Mouse (Mus musculus): ENCODE data around the gene Gm5901. TPM values are rescaled to one million over a fixed set of nuclear protein-coding genes. Genes with fewer than 3 reads are reported as not detected.
A peak's percentile ranks its signal among the peaks of the same experiment; 100 is the strongest.
"Not testable (repeated sequence)": the region's sequence is repeated elsewhere in the genome, so short reads cannot be mapped to it uniquely, and the experiment has no call there.

Gene Gm5901
- total and polyA plus RNA-seq, 3 experiments = 0.12 TPM; not detected in 2

GRCm38 (mm10) chr7:105411874-105412632, 37.2 kb downstream of the Gm5901 start:
- H3K4me1 ChIP-seq (ENCODE audit: control insufficient read depth, insufficient read depth, low read length); H3K9ac ChIP-seq (ENCODE audit: low read depth, low read length); H3K27ac ChIP-seq; H3K27me3 ChIP-seq (ENCODE audit: control insufficient read depth, insufficient read depth, low read length); H3K36me3 ChIP-seq (ENCODE audit: control insufficient read depth, insufficient read depth, low read length); H3K79me2 ChIP-seq (replicated peaks; ENCODE audit: control insufficient read depth, insufficient read depth, low read length); H3K4me3 ChIP-seq: not testable (repeated sequence)
- TF ChIP-seq EP300 (IDR thresholded peaks at IDR 0.05; ENCODE audit: insufficient read depth, low read depth, low read length) (0 out of 2 replicates have a peak, but pooled peaks have one; percentile 32), CTCF (IDR thresholded peaks at IDR 0.05) (peak; percentile 96)
- WGBS = 45% methylated on average over 8 of the region's 8 CpGs
- peak; percentile 58 to 87 for DNase-seq
- intact Hi-C loops (cut with DNase I) = loop anchor here (1.0 to 10.0 kb wide), 4 partner anchors 66 to 240 kb away; partner anchors contain the start of gene Hpx

GRCm38 (mm10) chr7:105414385-105414784, 39.5 kb downstream of the Gm5901 start:
- TF ChIP-seq POLR2A (IDR thresholded peaks at IDR 0.05; ENCODE audit: insufficient read depth, low read depth, low read length) (no peak), EP300 (IDR thresholded peaks at IDR 0.05; ENCODE audit: insufficient read depth, low read depth, low read length) (no peak), CTCF (IDR thresholded peaks at IDR 0.05) (no peak)
- Histone ChIP-seq H3K36me3 (ENCODE audit: control insufficient read depth, insufficient read depth, low read length) (no peaks in the 10 kb centered on the region), H3K4me1 (ENCODE audit: control insufficient read depth, insufficient read depth, low read length) (no peaks in the 10 kb centered on the region), H3K27me3 (ENCODE audit: control insufficient read depth, insufficient read depth, low read length) (no peaks in the 10 kb centered on the region), H3K79me2 (replicated peaks; ENCODE audit: control insufficient read depth, insufficient read depth, low read length) (no peaks in the 10 kb centered on the region), H3K27ac (no peak overlapping the region), H3K9ac (ENCODE audit: low read depth, low read length) (no peak overlapping the region), H3K4me3 (no peak overlapping the region)
- intact Hi-C loops (cut with DNase I) = loop anchor here (5.0 to 10.0 kb wide), 2 partner anchors 190 to 242 kb away; partner anchors contain the start of gene Hpx
- DNase-seq = no peak
- 66% methylated on average over 6 of the region's 6 CpGs for WGBS

GRCm38 (mm10) chr7:105416529-105416928, 41.7 kb downstream of the Gm5901 start:
- TF ChIP-seq POLR2A (IDR thresholded peaks at IDR 0.05; ENCODE audit: insufficient read depth, low read depth, low read length) = no peak
- no peak for TF ChIP-seq EP300 (IDR thresholded peaks at IDR 0.05; ENCODE audit: insufficient read depth, low read depth, low read length)
- no peak for TF ChIP-seq CTCF (IDR thresholded peaks at IDR 0.05)
- Histone ChIP-seq H3K9ac (ENCODE audit: low read depth, low read length) (no peak overlapping the region), H3K4me3 (no peak overlapping the region), H3K4me1 (ENCODE audit: control insufficient read depth, insufficient read depth, low read length) (no peaks in the 10 kb centered on the region), H3K27ac (no peak overlapping the region), H3K36me3 (ENCODE audit: control insufficient read depth, insufficient read depth, low read length) (no peaks in the 10 kb centered on the region), H3K79me2 (replicated peaks; ENCODE audit: control insufficient read depth, insufficient read depth, low read length) (no peaks in the 10 kb centered on the region), H3K27me3 (ENCODE audit: control insufficient read depth, insufficient read depth, low read length) (no peaks in the 10 kb centered on the region)
- WGBS = 89% methylated on average over 7 of the region's 7 CpGs
- no peak for DNase-seq
- intact Hi-C loops (cut with DNase I) = loop anchor here (10.0 kb wide), 1 partner anchor 188 kb away; the partner anchor contains the start of gene Hpx

- Histone ChIP-seq H3K36me3 (ENCODE audit: control insufficient read depth, insufficient read depth, low read length) (no peaks in the 10 kb centered on the region), H3K79me2 (replicated peaks; ENCODE audit: control insufficient read depth, insufficient read depth, low read length) (no peaks in the 10 kb centered on the region), H3K4me1 (ENCODE audit: control insufficient read depth, insufficient read depth, low read length) (no peaks in the 10 kb centered on the region), H3K27ac (no peak overlapping the region), H3K27me3 (ENCODE audit: control insufficient read depth, insufficient read depth, low read length) (no peaks in the 10 kb centered on the region), H3K4me3 (no peak overlapping the region), H3K9ac (ENCODE audit: low read depth, low read length) (no peak overlapping the region)
- TF ChIP-seq POLR2A (IDR thresholded peaks at IDR 0.05; ENCODE audit: insufficient read depth, low read depth, low read length) (no peak), EP300 (IDR thresholded peaks at IDR 0.05; ENCODE audit: insufficient read depth, low read depth, low read length) (no peak), CTCF (IDR thresholded peaks at IDR 0.05) (no peak)
- no peak for DNase-seq
- 79% methylated on average over 5 of the region's 5 CpGs for WGBS
- intact Hi-C loops (cut with DNase I) = loop anchor here (10.0 kb wide), 1 partner anchor 187 kb away; the partner anchor contains the start of gene Hpx
Observed at GRCm38 (mm10) chr7:105418106-105418505, 43.3 kb downstream of the Gm5901 start.

- no peak overlapping the region for H3K9ac ChIP-seq (ENCODE audit: low read depth, low read length)
- H3K27ac ChIP-seq = no peak overlapping the region
- no peak for TF ChIP-seq EP300 (IDR thresholded peaks at IDR 0.05; ENCODE audit: insufficient read depth, low read depth, low read length)
- no peak for TF ChIP-seq POLR2A (IDR thresholded peaks at IDR 0.05; ENCODE audit: insufficient read depth, low read depth, low read length)
- no peak for TF ChIP-seq CTCF (IDR thresholded peaks at IDR 0.05)
- intact Hi-C loops (cut with DNase I) = no loop called here
- no peaks in the 10 kb centered on the region for H3K4me1 ChIP-seq (ENCODE audit: control insufficient read depth, insufficient read depth, low read length)
- no peaks in the 10 kb centered on the region for H3K36me3 ChIP-seq (ENCODE audit: control insufficient read depth, insufficient read depth, low read length)
- 34% methylated on average over 2 of the region's 2 CpGs for whole genome bisulfite sequencing
- no peak overlapping the region for H3K4me3 ChIP-seq
- H3K79me2 ChIP-seq (replicated peaks; ENCODE audit: control insufficient read depth, insufficient read depth, low read length) = no peaks in the 10 kb centered on the region
- no peak for DNase-seq
- H3K27me3 ChIP-seq (ENCODE audit: control insufficient read depth, insufficient read depth, low read length) = peaks cover 9% of the 10 kb centered on the region
Observed at GRCm38 (mm10) chr7:105420903-105421302, 46.1 kb downstream of the Gm5901 start.

- intact Hi-C loops (cut with DNase I) = no loop called here
- TF ChIP-seq CTCF (IDR thresholded peaks at IDR 0.05) = no peak
- no peak for TF ChIP-seq EP300 (IDR thresholded peaks at IDR 0.05; ENCODE audit: insufficient read depth, low read depth, low read length)
- no peak for TF ChIP-seq POLR2A (IDR thresholded peaks at IDR 0.05; ENCODE audit: insufficient read depth, low read depth, low read length)
- WGBS = 23% methylated on average over 5 of the region's 5 CpGs
- Histone ChIP-seq H3K4me3 (no peak overlapping the region), H3K36me3 (ENCODE audit: control insufficient read depth, insufficient read depth, low read length) (no peaks in the 10 kb centered on the region), H3K79me2 (replicated peaks; ENCODE audit: control insufficient read depth, insufficient read depth, low read length) (no peaks in the 10 kb centered on the region), H3K9ac (ENCODE audit: low read depth, low read length) (no peak overlapping the region), H3K4me1 (ENCODE audit: control insufficient read depth, insufficient read depth, low read length) (no peaks in the 10 kb centered on the region), H3K27ac (no peak overlapping the region), H3K27me3 (ENCODE audit: control insufficient read depth, insufficient read depth, low read length) (peaks cover 13% of the 10 kb centered on the region)
- no peak for DNase-seq
Observed at GRCm38 (mm10) chr7:105424368-105424767, 49.5 kb downstream of the Gm5901 start.
